Mouse (Mus musculus) G1E (cell line): ENCODE data around the gene Ephb1. TPM values are rescaled to one million over a fixed set of nuclear protein-coding genes. Genes with fewer than 3 reads are reported as not detected.

Experiments
- ATAC-seq: 2 replicates; pipeline ENCODE4 v1.8.0; 2016; ENCODE audit warnings: mild to moderate bottlenecking; ENCODE audit not compliant: insufficient number of reproducible peaks, poor library complexity, low FRiP score, severe bottlenecking; ENCODE audit errors: extremely low read depth
- DNase-seq: peaks from one replicate; pipeline ENCODE4 v3.0.0; 2012; ENCODE audit warnings: low spot score
- H3K27me3 ChIP-seq: 2 replicates; pipeline ENCODE4 v1.6.1; 2012; ENCODE audit warnings: mild to moderate bottlenecking, low read length, inconsistent platforms; ENCODE audit not compliant: insufficient read depth
- H3K36me3 ChIP-seq: replicated peaks from 2 replicates; pipeline ENCODE3; 2012; ENCODE audit warnings: mild to moderate bottlenecking, inconsistent platforms
- H3K4me1 ChIP-seq: 2 replicates; pipeline ENCODE4 v1.6.1; 2012; ENCODE audit warnings: low read depth, low read length, inconsistent platforms, mixed read lengths; ENCODE audit not compliant: insufficient read depth
- H3K4me3 ChIP-seq: 2 replicates; pipeline ENCODE4 v1.5.1; 2012; ENCODE audit warnings: low read depth, mild to moderate bottlenecking, inconsistent platforms, low read length, moderate library complexity, mixed read lengths
- H3K9me3 ChIP-seq: replicated peaks from 2 replicates; pipeline ENCODE4 v1.6.1; 2012; ENCODE audit warnings: inconsistent platforms
- CTCF ChIP-seq: IDR thresholded peaks from 2 replicates; pipeline ENCODE4 v1.5.1; 2012; ENCODE audit warnings: low read depth, low read length, inconsistent platforms, mixed read lengths
- GATA1 ChIP-seq: IDR thresholded peaks from 2 replicates; pipeline ENCODE4 v1.6.1; 2012; ENCODE audit warnings: borderline replicate concordance, low read length, inconsistent platforms, mixed read lengths
- GATA2 ChIP-seq: IDR thresholded peaks from 2 replicates; pipeline ENCODE4 v1.6.1; 2012; ENCODE audit warnings: low read depth, low read length, inconsistent platforms, borderline replicate concordance
- POLR2AphosphoS5 ChIP-seq: IDR thresholded peaks from 2 replicates; pipeline ENCODE4 v1.6.1; 2012; ENCODE audit warnings: low read depth, low read length, inconsistent platforms; ENCODE audit not compliant: insufficient replicate concordance
- TAL1 ChIP-seq: conservative IDR thresholded peaks from 2 replicates; pipeline ENCODE4 v1.6.1; 2012; ENCODE audit warnings: low read depth, low read length, inconsistent platforms, mixed read lengths
- polyA plus RNA-seq: library from polyadenylated mRNA; stranded (reverse); fragments of >175 nt; gene quantifications from 2 replicates; pipeline ENCODE4 v1.2.3, GENCODE M21; 2012
- total RNA-seq, 2 experiments: library from RNA; stranded (forward) in 1 of 2; stranded (reverse) in 1 of 2; fragments of 200-1000 nt in 1 of 2; fragments of >200 nt in 1 of 2; fragmentation: Nextera tagmentation in 1 of 2; gene quantifications; 2 replicates each; pipeline ENCODE4 v1.2.3; 2014 to 2017

Gene Ephb1
- total and polyA plus RNA-seq, 3 experiments = 0.05 TPM; not detected in 2

DNA sequence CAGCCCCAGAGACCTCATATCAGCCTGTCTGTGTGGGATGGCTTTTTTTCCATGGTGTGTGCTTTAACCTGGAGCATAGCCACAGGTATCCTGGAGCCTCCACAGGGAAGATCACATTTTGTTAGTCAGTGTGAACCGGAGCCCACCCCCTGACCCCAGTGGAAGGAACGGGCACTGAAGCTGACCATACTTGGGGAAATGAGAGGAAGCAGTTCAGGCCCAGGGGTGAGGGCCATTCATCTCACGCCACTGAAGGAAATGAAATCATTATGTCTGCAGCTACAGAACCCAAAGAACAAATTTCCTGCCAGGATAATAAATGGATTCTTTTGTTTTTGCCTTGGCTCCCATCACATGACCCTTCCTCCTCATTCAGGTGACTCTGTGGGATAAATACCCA lies 44.1 kb downstream of the Ephb1 start:
- Histone ChIP-seq H3K27me3 (no peaks in the 10 kb centered on the region), H3K36me3 (no peaks in the 10 kb centered on the region), H3K4me1 (no peaks in the 10 kb centered on the region), H3K4me3 (no peak overlapping the region), H3K9me3 (peaks cover 67% of the 10 kb centered on the region)
- ATAC-seq = no peak
- no peak for DNase-seq
- TF ChIP-seq POLR2AphosphoS5 (no peak), GATA2 (no peak), CTCF (no peak), GATA1 (no peak), TAL1 (no peak)

DNA sequence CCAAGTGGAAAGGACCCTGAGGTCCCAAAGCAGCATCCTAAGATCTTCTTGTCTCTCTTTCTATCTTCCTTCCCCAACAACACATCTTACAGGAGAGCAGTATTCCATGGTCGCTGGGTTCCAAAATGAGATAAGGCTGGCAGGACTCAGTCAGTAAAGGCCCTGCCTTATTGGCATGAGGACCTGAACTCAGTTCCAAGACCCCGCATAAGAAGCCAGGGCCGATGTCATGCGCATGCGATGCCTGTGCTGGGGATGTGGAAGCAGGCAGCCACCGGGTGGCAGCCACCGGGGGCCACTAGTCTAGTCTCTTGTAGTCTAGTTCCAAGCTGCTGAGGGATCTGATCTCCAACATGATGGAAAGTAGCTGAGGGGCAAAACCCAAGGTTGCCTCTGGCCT lies 45.2 kb downstream of the Ephb1 start:
- TF ChIP-seq POLR2AphosphoS5 = no peak
- TF ChIP-seq GATA2 = no peak
- TF ChIP-seq TAL1 = no peak
- TF ChIP-seq GATA1 = no peak
- TF ChIP-seq CTCF = no peak
- H3K9me3 ChIP-seq = peaks cover 66% of the 10 kb centered on the region

DNA sequence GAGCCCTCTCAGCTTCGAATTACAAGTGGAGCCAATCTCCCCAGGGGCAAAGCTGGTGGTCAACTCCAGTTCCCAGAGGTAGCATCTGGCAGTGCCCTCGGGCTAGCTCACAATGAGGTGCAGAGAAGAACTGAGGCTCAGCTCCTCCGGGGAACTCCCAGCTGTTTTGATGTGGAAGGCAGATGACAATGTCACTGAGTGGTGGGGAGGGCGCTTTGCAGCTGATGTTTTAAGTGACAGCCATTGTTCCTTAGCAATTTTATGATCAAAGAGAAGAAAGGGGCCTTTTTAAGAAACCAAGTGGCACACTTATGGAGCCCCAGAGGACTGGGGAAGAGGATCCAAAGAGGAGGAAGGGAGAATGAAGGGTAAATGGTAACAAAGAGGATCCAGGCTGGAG lies 46.8 kb downstream of the Ephb1 start:
- no peaks in the 10 kb centered on the region for H3K27me3 ChIP-seq
- no peaks in the 10 kb centered on the region for H3K4me1 ChIP-seq
- ATAC-seq (no peak), DNase-seq (no peak)
- no peak overlapping the region for H3K4me3 ChIP-seq
- TF ChIP-seq CTCF (no peak), POLR2AphosphoS5 (no peak), GATA2 (no peak), GATA1 (no peak), TAL1 (no peak)
- H3K9me3 ChIP-seq = peaks cover 72% of the 10 kb centered on the region
- no peaks in the 10 kb centered on the region for H3K36me3 ChIP-seq

More for the DNA sequence above, 45.2 kb downstream of the Ephb1 start:
- H3K36me3 ChIP-seq = no peaks in the 10 kb centered on the region
- no peak for ATAC-seq
- DNase-seq = no peak
- no peak overlapping the region for H3K4me3 ChIP-seq
- H3K4me1 ChIP-seq = no peaks in the 10 kb centered on the region
- H3K27me3 ChIP-seq = no peaks in the 10 kb centered on the region

DNA sequence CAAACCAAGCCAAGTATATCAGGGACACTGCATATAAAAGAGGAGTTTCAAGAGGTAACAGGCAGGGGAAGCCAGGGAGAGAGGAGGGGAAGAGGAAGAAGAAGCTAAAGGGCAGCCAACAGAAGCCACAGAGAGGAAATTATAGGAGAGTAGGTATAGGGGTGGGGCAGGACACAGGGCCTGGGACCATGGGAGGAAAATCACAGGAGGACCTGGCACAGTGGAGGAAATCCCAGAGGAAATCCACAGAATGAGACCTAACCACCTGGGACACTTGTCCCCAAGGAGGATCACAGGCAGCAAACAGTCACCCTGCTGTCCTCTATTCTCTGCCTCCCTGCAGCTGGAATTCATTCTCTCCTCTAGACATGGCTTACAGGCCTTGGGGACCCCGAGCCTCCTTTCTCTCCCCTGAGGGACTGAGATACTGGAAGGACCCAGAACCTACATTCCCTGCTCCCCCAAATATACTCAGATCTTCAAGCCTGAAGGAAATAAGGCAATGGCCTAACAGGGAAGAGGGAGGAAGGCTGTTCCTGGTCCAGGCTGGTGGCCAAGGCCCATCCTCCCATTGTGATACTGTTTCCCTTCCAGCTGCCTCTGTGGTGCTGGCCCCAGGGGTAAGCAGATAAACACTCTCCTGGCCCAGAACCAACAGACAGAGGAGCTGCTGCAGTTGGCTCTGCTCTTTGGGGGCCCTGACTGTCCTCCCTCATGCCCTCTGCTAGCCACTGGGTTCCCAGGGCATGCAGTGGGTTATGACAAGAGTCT lies 47.7 kb downstream of the Ephb1 start:
- Histone ChIP-seq H3K36me3 (no peaks in the 10 kb centered on the region), H3K27me3 (no peaks in the 10 kb centered on the region), H3K4me1 (no peaks in the 10 kb centered on the region), H3K4me3 (no peak overlapping the region), H3K9me3 (peaks cover 75% of the 10 kb centered on the region)
- ATAC-seq = no peak
- TF ChIP-seq GATA2 (no peak), CTCF (no peak)
- no peak for DNase-seq

DNA sequence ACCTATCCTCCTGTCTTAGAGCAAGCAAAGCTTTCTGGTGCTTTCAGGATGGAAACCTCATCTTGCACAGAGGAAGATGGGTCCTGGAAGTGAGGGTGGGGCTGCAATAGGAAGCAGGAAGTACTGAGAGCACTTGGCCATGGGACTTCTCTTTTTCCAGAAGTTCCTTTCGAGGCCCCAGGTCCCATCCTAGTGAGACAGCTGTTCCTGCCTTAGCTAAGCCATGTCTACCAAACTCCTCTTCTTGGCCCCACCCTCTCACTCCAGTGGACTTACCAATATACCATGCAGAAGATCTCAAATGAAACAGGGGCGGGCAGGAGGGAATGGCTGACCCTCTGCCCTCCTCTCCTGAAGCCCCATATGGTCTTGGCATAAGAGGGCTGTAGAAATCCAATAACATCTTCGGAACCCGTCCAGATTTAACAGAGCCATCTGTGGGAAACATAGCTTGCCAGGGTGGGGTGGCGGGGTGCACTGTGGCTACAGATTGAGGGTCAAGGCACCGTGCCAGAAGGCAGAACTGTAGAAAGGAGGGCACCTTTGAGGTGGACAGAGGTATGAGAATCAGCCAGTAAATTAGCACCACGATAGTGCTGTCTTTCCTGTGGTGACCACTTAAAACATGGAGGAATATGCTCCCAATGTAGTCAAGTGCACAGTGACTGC lies 48.9 kb downstream of the Ephb1 start:
- H3K4me1 ChIP-seq = no peaks in the 10 kb centered on the region
- ATAC-seq (no peak), DNase-seq (no peak)
- H3K9me3 ChIP-seq = peaks cover 81% of the 10 kb centered on the region
- TF ChIP-seq CTCF (no peak), GATA2 (no peak), POLR2AphosphoS5 (no peak), GATA1 (no peak), TAL1 (no peak)
- H3K27me3 ChIP-seq = no peaks in the 10 kb centered on the region
- no peak overlapping the region for H3K4me3 ChIP-seq
- no peaks in the 10 kb centered on the region for H3K36me3 ChIP-seq

DNA sequence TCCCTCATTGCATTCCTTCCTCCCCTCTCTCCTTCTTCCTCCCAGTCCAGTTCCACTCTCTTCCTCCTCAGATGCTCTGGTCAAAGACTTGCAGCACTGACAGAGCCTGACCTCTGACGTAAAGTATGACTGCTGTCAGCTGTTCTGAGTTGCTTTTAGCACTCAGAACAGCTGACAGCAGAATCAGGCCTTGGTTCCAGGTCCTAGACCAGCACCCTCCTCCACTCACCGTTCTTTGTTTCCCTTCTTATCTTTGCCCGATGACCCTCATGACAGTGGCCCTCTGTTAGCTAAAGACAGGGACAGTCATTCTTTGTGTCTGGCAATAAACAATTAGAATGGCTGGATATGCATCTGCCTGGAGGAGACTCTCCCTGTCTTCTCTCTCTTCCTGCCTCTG lies 49.7 kb downstream of the Ephb1 start:
- Histone ChIP-seq H3K36me3 (no peaks in the 10 kb centered on the region), H3K9me3 (peaks cover 81% of the 10 kb centered on the region), H3K4me1 (no peaks in the 10 kb centered on the region), H3K27me3 (no peaks in the 10 kb centered on the region), H3K4me3 (no peak overlapping the region)
- ATAC-seq (no peak), DNase-seq (no peak)
- TF ChIP-seq CTCF (no peak), GATA2 (no peak), GATA1 (no peak), TAL1 (no peak), POLR2AphosphoS5 (no peak)

DNA sequence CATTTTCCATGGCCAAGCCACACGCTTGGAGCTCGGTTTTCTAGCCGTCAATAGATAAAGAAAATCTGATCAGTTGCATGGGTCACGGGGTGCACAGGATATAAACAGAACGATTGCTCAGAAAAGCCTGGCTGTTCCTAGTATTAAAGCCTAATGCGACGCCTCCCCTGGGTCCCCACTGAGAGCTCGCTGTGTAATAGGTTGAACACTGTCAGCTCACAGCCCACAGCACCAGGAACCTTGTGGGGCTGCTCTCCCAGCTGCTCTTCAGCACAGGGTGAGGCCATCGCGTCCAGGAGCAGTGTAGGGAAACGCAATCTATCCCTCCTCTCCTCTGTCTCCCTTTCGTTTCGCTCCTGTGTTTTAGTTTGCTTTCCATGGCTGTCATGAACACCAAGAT lies 50.6 kb downstream of the Ephb1 start:
- no peaks in the 10 kb centered on the region for H3K4me1 ChIP-seq
- H3K4me3 ChIP-seq = no peak overlapping the region
- H3K27me3 ChIP-seq = no peaks in the 10 kb centered on the region
- DNase-seq = no peak
- ATAC-seq = no peak
- no peaks in the 10 kb centered on the region for H3K36me3 ChIP-seq
- TF ChIP-seq TAL1 = no peak
- TF ChIP-seq CTCF = no peak
- no peak for TF ChIP-seq POLR2AphosphoS5
- TF ChIP-seq GATA1 = no peak
- H3K9me3 ChIP-seq = peaks cover 84% of the 10 kb centered on the region
